Mouse (Mus musculus) urinary bladder, postnatal 25 days (tissue): ENCODE results near the gene Dqx1.
A peak's percentile ranks its signal among the peaks of the same experiment; 100 is the strongest.

Source experiments
- DNase-seq: peaks from one replicate; pipeline ENCODE4 v3.0.0; 2022; ENCODE audit warnings: low spot score

Gene Dqx1

GRCm38 (mm10) chr6:83057790-83058189, at the start of gene Dqx1:
Dqx1 (plus strand) TSS chr6:83057844.
- DNase-seq = no peak

GRCm38 (mm10) chr6:83008659-83009058, 49.0 kb upstream of the Dqx1 start:
- no peak for DNase-seq

GRCm38 (mm10) chr6:83010010-83010409, 47.6 kb upstream of the Dqx1 start:
- no peak for DNase-seq

GRCm38 (mm10) chr6:83011255-83011654, 46.4 kb upstream of the Dqx1 start:
- no peak for DNase-seq

GRCm38 (mm10) chr6:83011756-83012155, 45.9 kb upstream of the Dqx1 start:
- DNase-seq = no peak

GRCm38 (mm10) chr6:83013444-83013843, 44.2 kb upstream of the Dqx1 start:
- DNase-seq = no peak

GRCm38 (mm10) chr6:83014482-83015466, 42.9 kb upstream of the Dqx1 start:
- DNase-seq = no peak

GRCm38 (mm10) chr6:83015749-83016148, 41.9 kb upstream of the Dqx1 start:
- DNase-seq = no peak

GRCm38 (mm10) chr6:83017190-83017589, 40.5 kb upstream of the Dqx1 start:
- DNase-seq = no peak

GRCm38 (mm10) chr6:83019044-83019443, 38.6 kb upstream of the Dqx1 start:
- DNase-seq = no peak

- no peak for DNase-seq
These were observed 37.5 kb upstream of the Dqx1 start for GRCm38 (mm10) chr6:83020121-83020520.

GRCm38 (mm10) chr6:83020836-83021593, 36.6 kb upstream of the Dqx1 start:
- no peak for DNase-seq

GRCm38 (mm10) chr6:83023008-83023407, 34.6 kb upstream of the Dqx1 start:
- DNase-seq = no peak

GRCm38 (mm10) chr6:83023786-83024185, 33.9 kb upstream of the Dqx1 start:
- no peak for DNase-seq

- DNase-seq = no peak
These were observed 33.2 kb upstream of the Dqx1 start for GRCm38 (mm10) chr6:83024421-83024820.

GRCm38 (mm10) chr6:83025221-83025620, 32.4 kb upstream of the Dqx1 start:
- DNase-seq = no peak

GRCm38 (mm10) chr6:83027293-83027692, 30.4 kb upstream of the Dqx1 start:
- no peak for DNase-seq

GRCm38 (mm10) chr6:83027706-83028105, 29.9 kb upstream of the Dqx1 start:
- DNase-seq = no peak

- no peak for DNase-seq
These were observed 27.9 kb upstream of the Dqx1 start for GRCm38 (mm10) chr6:83029777-83030176.

GRCm38 (mm10) chr6:83031111-83031510, 26.5 kb upstream of the Dqx1 start:
- DNase-seq = no peak

- DNase-seq = no peak
These were observed 25.6 kb upstream of the Dqx1 start for GRCm38 (mm10) chr6:83031921-83032590.

GRCm38 (mm10) chr6:83032769-83033191, 24.9 kb upstream of the Dqx1 start:
- DNase-seq = peak; percentile 48
